Mouse (Mus musculus) embryo, embryonic 11 days (tissue): ENCODE results near the gene Pigk.

Experiments
- DNase-seq: peaks from one replicate; pipeline ENCODE4 v3.0.0-alpha.2; 2015

Pigk gene

DNA sequence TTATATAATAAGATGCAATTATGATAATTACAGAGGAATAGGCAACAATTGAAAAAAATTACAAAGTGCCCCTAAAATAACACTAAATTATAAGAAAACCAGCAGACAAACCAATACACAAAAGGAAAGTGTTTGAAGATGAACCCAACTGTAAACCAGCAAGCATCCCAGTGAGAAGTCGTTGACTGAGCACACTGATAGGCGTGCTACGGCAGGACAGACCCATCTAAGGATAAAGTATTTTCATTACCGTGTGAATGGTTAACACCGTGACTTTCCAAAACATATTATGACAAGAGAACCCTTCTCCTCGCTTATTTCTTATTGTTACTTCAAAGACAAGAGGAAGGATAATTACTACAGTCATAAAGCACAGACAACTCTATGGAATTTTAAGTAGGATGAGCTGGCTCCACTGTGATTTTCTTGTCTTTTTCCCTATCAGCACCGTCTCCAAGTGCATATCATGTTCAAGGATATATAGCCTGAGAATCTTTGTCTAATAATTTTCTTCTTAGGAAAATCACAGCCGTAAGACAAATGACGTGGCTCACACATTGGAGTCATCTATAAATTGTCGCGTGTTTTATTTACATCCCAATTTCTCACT is 233.2 kb downstream of the Pigk start:
- no peak for DNase-seq

DNA sequence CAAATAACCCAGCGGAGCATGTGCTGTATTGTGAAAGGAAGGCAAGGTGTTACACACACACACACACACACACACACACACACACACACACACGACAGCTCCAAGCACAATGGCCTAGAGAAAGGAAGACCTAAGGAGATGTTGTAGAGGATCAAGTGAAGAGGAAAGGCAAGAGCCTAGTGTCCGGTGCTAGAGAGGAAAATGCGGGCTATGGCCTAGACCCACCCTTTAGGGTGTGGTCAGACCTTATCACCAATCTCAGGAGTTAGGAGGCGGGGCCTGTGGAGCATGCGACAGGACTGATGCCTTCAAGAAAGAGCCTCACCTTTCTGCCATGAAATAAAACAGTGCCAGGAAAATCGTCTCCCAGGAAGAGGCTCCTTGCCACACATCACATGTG is 234.7 kb downstream of the Pigk start:
- no peak for DNase-seq

DNA sequence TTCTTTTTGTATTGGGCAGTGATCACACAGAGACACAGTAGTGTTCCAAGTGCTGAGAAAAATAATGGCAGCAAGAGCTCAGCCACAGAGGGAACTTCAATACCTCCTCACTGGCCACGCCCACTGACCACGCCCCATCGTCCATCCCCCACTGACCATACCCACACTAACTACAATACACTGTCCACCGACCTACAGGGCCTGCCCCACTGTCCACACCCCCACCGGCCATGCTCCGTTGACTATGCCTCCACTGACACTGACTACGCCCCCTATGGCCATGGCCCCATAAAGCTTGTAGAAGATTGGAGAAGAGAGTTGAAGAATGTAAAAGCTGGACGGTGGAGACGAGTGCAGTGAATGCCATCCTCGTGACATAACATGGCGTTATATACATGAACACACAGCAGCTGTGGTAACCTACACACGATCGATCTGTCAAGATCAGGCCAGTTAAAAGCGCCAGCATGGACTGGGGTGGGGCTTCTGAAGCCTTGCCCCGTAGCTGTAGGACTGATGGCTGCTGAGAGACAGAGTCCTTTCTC is 235.4 kb downstream of the Pigk start:
- DNase-seq: no peak

DNA sequence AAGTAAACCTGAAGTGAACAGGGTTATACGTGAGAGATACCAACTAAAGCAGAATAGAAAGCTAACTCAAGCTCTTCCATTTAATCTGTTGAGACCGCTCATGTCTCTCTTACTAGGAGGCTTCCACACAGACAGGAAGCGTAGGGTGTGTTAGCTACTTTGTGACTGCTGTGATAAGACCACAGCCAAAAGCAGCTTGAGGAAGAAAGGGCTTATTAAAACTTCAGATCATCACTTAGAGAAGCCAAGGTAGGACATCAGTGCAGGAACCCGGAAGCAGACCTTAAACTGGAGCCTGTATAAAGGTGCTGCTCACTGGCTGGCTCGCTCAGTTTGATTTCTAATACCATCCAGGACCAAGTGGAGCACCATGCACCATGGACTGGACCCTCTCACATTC is 236.4 kb downstream of the Pigk start:
- DNase-seq: no peak

- no peak for DNase-seq
Measured at GRCm38 (mm10) chr3:152950914-152951313, 237.0 kb downstream of the Pigk start.

DNA sequence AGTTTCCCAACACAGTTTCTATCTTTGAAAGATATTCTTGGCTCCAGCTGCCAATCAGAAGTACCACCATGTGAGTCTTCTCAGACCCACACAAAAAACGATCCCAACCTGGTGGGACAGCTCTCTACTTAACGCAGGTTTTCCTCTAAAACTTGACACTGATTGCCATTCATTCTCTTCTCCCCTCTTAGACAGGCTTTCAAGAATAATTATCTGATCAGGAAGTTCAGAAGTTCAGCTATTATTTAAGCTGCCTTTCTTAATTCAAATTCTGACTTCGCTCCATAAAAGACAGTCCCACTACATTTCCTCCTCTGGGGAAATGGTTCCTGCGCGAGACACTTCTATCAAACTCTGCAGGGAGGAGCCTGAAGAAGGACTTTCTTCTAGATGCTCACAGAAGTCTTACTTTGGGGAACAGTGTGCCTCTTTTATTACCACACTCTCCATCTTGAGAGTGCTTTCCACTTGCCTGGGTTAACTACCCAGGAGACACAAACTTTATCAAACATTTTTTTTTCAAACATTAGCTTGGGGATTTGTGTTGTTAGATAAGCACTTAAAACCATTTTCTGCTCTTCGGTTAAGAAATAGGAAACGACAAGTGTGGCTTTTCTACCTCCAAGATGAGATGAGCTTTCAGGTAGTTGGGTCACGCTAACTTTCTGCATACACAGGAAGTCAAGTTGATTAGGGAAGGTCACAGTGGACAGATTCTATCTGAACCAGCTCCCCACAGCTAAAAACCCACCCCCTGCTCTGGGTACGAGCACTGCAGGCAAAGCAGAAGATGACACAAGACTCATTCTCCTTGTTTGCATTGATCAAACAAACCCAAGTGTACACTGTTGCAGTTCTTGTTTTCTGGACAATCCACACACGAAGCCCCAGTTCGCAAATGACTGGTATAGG is 238.0 kb downstream of the Pigk start:
- no peak for DNase-seq

- no peak for DNase-seq
Measured at GRCm38 (mm10) chr3:152956038-152956437, 242.1 kb downstream of the Pigk start.

DNA sequence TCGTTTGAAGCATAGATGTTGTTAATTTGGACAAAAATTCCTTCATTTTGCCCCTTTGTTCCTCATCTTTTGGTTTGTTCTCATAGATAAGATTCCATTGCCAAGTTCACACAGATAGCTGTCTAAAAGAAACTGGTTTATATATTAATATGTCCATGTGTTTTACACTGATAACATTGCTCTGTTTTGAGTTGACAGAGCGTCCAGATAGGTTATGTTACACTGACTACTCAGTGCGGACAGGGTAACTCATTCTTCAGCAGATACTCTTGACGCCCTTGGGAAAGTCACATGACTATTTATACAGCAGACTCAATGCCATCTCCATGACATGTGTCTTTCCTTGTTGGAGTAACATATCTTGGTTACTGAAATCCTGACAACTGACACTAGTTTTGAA is 242.9 kb downstream of the Pigk start:
- no peak for DNase-seq

GRCm38 (mm10) chr3:152958358-152959150 is 244.7 kb downstream of the Pigk start:
- DNase-seq: peak; percentile 73

- DNase-seq: no peak
Measured at GRCm38 (mm10) chr3:152961855-152962376, 248.0 kb downstream of the Pigk start.

DNA sequence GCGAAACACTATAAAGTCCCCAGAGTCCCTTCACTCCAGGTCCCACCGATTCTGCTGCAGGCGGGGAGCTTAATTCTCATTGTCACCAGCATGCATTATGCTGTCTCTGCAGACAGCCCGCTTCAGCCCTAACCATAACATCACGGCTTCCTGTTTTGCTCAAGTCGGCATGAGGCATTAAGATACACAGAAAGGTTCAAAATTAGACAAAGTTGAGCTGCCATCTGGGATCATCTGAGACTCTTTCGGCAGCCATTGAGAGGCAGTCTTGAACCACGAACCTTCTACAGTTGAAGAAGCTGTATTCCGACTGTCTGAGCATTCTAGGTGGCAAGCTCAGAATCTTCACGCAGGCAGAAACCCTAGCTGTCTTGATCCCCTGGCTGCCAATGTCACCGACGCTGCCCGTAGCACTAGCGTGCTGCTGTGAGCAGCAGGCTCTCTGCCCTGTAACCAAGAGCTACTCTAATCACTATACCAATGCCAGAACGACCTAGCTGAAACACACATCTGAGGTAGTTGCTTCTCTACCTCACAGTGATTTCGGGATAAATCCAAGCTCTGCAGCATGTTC is 256.0 kb downstream of the Pigk start:
- no peak for DNase-seq

- DNase-seq: no peak
Measured at GRCm38 (mm10) chr3:152971373-152971772, 257.5 kb downstream of the Pigk start.

- DNase-seq: no peak
Measured at GRCm38 (mm10) chr3:152979481-152980092, 265.7 kb downstream of the Pigk start.

GRCm38 (mm10) chr3:152980431-152980830 is 266.5 kb downstream of the Pigk start:
- DNase-seq: peak; percentile 30

GRCm38 (mm10) chr3:152980978-152981974 is 267.4 kb downstream of the Pigk start:
- DNase-seq: peak; percentile 59

DNA sequence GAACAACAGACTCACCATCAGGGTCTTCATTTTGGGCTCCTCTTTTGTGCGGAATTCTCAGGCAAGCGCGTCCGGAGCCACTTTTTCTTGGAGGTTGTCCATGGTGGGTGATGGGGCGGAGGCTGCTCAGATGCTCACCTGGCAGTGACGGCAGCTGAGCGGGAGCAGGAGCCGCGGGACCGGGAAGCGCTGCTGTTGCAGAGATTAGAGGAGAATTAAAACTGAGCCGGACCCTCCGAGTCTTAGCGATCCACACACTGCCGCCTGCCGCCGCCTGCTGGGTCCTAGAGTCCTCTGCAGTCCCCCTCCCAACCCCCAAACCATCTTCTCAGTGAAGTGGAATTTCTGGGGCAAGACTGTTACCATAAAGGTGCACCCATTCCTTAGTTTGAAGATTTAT is 268.1 kb downstream of the Pigk start, which contains the start of gene St6galnac5:
TSS of gene St6galnac5 (minus strand) at position 259 of the 400 bp plus-strand sequence.
- DNase-seq: peak; percentile 78

DNA sequence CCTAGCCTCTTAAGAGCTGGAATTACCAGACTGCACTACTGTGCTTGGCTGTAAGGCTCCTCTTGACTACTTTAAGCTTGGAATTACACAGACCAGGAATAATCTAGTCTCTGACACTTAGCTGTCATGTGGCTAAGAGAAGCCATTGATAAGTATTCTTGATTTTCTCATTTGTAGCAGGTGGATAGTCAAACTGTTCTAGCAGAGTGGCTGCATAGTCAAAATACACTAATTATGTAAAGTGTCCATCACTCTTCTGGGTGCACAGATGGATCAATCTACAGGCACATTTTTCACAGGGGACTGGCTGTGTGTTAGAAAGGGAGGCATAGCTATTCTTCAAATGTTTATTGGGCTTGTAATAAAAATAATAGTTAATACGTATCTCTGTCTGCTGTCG is 276.9 kb downstream of the Pigk start:
- no peak for DNase-seq

- DNase-seq: no peak
Measured at GRCm38 (mm10) chr3:152993608-152994007, 279.7 kb downstream of the Pigk start.

DNA sequence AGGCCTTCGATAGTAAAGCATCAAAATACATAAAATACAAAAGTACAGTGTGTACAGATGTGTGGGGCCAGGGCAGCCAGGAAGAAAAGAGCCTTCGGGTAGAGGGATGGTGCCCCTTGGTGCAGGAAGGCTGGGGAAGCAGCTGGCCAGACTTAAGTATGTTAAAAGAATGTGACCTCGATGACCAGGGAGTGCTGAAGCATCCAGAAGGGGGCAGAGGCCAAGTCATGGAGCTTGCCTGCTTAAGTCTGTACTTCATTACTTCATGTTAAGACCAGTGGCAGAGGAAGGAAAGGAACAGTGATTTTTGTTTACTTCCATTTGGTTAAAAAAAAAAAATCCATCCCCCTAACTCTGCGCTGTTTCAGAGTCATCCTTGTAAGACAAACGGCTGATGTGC is 284.2 kb downstream of the Pigk start:
- peak; percentile 47 for DNase-seq

GRCm38 (mm10) chr3:152998901-152999300 is 285.0 kb downstream of the Pigk start:
- peak; percentile 18 for DNase-seq

DNA sequence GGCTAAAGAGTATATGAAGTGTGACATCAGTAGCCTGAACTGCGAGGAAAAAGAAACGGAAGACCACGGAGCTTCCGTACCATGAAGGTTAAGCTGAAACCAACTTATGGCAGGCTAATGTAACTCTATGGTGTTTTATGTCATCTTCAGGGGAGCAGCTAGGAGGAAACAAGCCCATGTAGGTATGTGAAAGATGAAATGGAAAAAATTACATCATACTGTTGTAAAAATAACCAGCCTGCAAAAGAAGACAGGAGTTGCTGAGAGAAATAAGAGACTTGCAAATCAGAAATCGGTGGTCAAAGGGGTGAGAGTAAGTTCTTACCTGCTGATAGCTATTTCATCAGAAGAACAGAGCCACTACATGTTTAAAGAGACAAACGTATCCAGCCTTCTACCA is 293.0 kb downstream of the Pigk start:
- DNase-seq: no peak
